Mouse (Mus musculus): ENCODE measurements around the gene Mrpl36.
A peak's percentile ranks its signal among the peaks of the same experiment; 100 is the strongest.

The Mrpl36 gene

GRCm38 (mm10) chr13:73327827-73328698 lies at the start of gene Mrpl36, which contains the start of gene Ndufs6:
TSS of gene Mrpl36 (plus strand) at chr13:73328513.
TSS of gene Ndufs6 (minus strand) at chr13:73328542.
- peak; percentile 96 for DNase-seq (ENCODE audit: low spot score)

GRCm38 (mm10) chr13:73279196-73279595 lies 49.1 kb upstream of the Mrpl36 start:
- no peak for DNase-seq (ENCODE audit: low spot score)

- DNase-seq (ENCODE audit: low spot score): no peak
Measured at GRCm38 (mm10) chr13:73282407-73282806, 45.9 kb upstream of the Mrpl36 start.

- no peak for DNase-seq (ENCODE audit: low spot score)
Measured at GRCm38 (mm10) chr13:73283534-73283933, 44.8 kb upstream of the Mrpl36 start.

- no peak for DNase-seq (ENCODE audit: low spot score)
Measured at GRCm38 (mm10) chr13:73290206-73290605, 38.1 kb upstream of the Mrpl36 start.

- DNase-seq (ENCODE audit: low spot score): no peak
Measured at GRCm38 (mm10) chr13:73291102-73291501, 37.2 kb upstream of the Mrpl36 start.

GRCm38 (mm10) chr13:73298717-73299116 lies 29.6 kb upstream of the Mrpl36 start:
- no peak for DNase-seq (ENCODE audit: low spot score)

GRCm38 (mm10) chr13:73299322-73299721 lies 29.0 kb upstream of the Mrpl36 start:
- no peak for DNase-seq (ENCODE audit: low spot score)

- peak; percentile 18 for DNase-seq (ENCODE audit: low spot score)
Measured at GRCm38 (mm10) chr13:73304729-73305128, 23.6 kb upstream of the Mrpl36 start.

- DNase-seq (ENCODE audit: low spot score): peak; percentile 28
Measured at GRCm38 (mm10) chr13:73305398-73306084, 22.8 kb upstream of the Mrpl36 start.

GRCm38 (mm10) chr13:73306085-73306410 lies 22.3 kb upstream of the Mrpl36 start:
- DNase-seq (ENCODE audit: low spot score): no peak

GRCm38 (mm10) chr13:73306430-73306829 lies 21.9 kb upstream of the Mrpl36 start:
- DNase-seq (ENCODE audit: low spot score): no peak

GRCm38 (mm10) chr13:73310183-73310929 lies 18.0 kb upstream of the Mrpl36 start:
- DNase-seq (ENCODE audit: low spot score): peak; percentile 85

- no peak for DNase-seq (ENCODE audit: low spot score)
Measured at GRCm38 (mm10) chr13:73320048-73320447, 8.3 kb upstream of the Mrpl36 start.

- DNase-seq (ENCODE audit: low spot score): no peak
Measured at GRCm38 (mm10) chr13:73322626-73323025, 5.7 kb upstream of the Mrpl36 start.

- no peak for DNase-seq (ENCODE audit: low spot score)
Measured at GRCm38 (mm10) chr13:73323406-73323805, 4.9 kb upstream of the Mrpl36 start.

GRCm38 (mm10) chr13:73330844-73331501 lies 2.7 kb downstream of the Mrpl36 start:
- DNase-seq (ENCODE audit: low spot score): peak; percentile 97

- no peak for DNase-seq (ENCODE audit: low spot score)
Measured at GRCm38 (mm10) chr13:73331736-73332135, 3.4 kb downstream of the Mrpl36 start.

GRCm38 (mm10) chr13:73336753-73337152 lies 8.4 kb downstream of the Mrpl36 start:
- DNase-seq (ENCODE audit: low spot score): peak; percentile 26

GRCm38 (mm10) chr13:73345102-73345890 lies 17.0 kb downstream of the Mrpl36 start:
- DNase-seq (ENCODE audit: low spot score): peak; percentile 20

GRCm38 (mm10) chr13:73346131-73346530 lies 17.8 kb downstream of the Mrpl36 start:
- DNase-seq (ENCODE audit: low spot score): peak; percentile 42

All from embryo, embryonic 10 days (tissue).